Mouse (Mus musculus) liver, embryonic 14.5 days (tissue): ENCODE data around the gene Pex14. TPM values are rescaled to one million over a fixed set of nuclear protein-coding genes. Genes with fewer than 3 reads are reported as not detected.

Experiments used
- ATAC-seq: fragments of 200-750 bp; cut with Nextera tagmentation; 2 replicates; pipeline ENCODE4 v1.8.0; 2017; ENCODE audit warnings: moderate number of reproducible peaks, mild to moderate bottlenecking, moderate library complexity; ENCODE audit not compliant: insufficient read depth
- DNase-seq, 3 experiments: peaks; one replicate each; pipeline ENCODE4 v3.0.0-alpha.2; 2012 to 2013; ENCODE audit warnings: low read depth in 3 of 3, low spot score in 3 of 3
- H3K27ac ChIP-seq: fragments of 300-500 bp; sonication (generic); 2 replicates; pipeline ENCODE4 v1.5.1; 2014; ENCODE audit warnings: moderate library complexity, mild to moderate bottlenecking, control low read depth, inconsistent platforms
- H3K27me3 ChIP-seq: fragments of 300-500 bp; sonication (generic); 2 replicates; pipeline ENCODE4 v1.6.1; 2014; ENCODE audit warnings: mild to moderate bottlenecking, low read length, moderate library complexity; ENCODE audit not compliant: control insufficient read depth, insufficient read depth
- H3K36me3 ChIP-seq: fragments of 300-500 bp; sonication (generic); replicated peaks from 2 replicates; pipeline ENCODE4 v1.6.1; 2014; ENCODE audit warnings: low read depth; ENCODE audit not compliant: control insufficient read depth, insufficient read depth
- H3K4me1 ChIP-seq, 2 experiments: fragments of 200-500 bp in 1 of 2; fragments of 300-500 bp in 1 of 2; sonication (generic) in 1 of 2; replicated peaks; 2 replicates each; pipeline ENCODE4 v1.6.1; 2012 to 2014; ENCODE audit warnings: antibody characterized with exemption in 1 of 2, inconsistent platforms in 1 of 2, low read length in 1 of 2; ENCODE audit not compliant: control insufficient read depth in 2 of 2, insufficient read depth in 2 of 2
- H3K4me2 ChIP-seq: fragments of 300-500 bp; sonication (generic); 2 replicates; pipeline ENCODE4 v1.6.1; 2014; ENCODE audit warnings: low read depth, mild to moderate bottlenecking, control low read depth, moderate library complexity
- H3K4me3 ChIP-seq, 2 experiments: fragments of 200-500 bp in 1 of 2; fragments of 300-500 bp in 1 of 2; sonication (generic) in 1 of 2; 2 replicates each; pipeline ENCODE4 v1.5.1; 2012 to 2014; ENCODE audit warnings: low read depth in 2 of 2, low read length in 2 of 2, mild to moderate bottlenecking in 2 of 2, control low read depth in 1 of 2, inconsistent platforms in 1 of 2, moderate library complexity in 1 of 2; ENCODE audit not compliant: insufficient read depth in 1 of 2
- H3K9ac ChIP-seq: fragments of 300-500 bp; sonication (generic); replicated peaks from 2 replicates; pipeline ENCODE4 v1.6.1; 2014; ENCODE audit warnings: mild to moderate bottlenecking, control low read depth, moderate library complexity
- H3K9me3 ChIP-seq: fragments of 300-500 bp; sonication (generic); 2 replicates; pipeline ENCODE4 v1.6.1; 2016; ENCODE audit warnings: low read length, mixed read lengths; ENCODE audit not compliant: control insufficient read depth
- CTCF ChIP-seq: IDR thresholded peaks from 2 replicates; pipeline ENCODE4 v1.5.1; 2016; ENCODE audit warnings: antibody characterized with exemption, low read depth, control low read depth
- EP300 ChIP-seq: IDR thresholded peaks from 2 replicates; pipeline ENCODE4 v1.6.1; 2016; ENCODE audit warnings: antibody characterized with exemption, low read depth
- WGBS: fragments of 180-500 bp; shearing (Covaris S2); extraction: QIAGEN DNeasy Blood & Tissue Kit; methylation state at CpG from one replicate; pipeline ENCODE4 v1.1.7; 2014; ENCODE audit not compliant: insufficient replicate concordance; 5-methylcytosine and 5-hydroxymethylcytosine counted together
- polyA plus RNA-seq, 2 experiments: library from polyadenylated mRNA; depleted of rRNA in 1 of 2; stranded (reverse) in 1 of 2; unstranded in 1 of 2; fragments of >200 nt; fragmentation: Nextera tagmentation in 1 of 2; extraction: Ambion mirVana in 1 of 2; gene quantifications; 2 replicates each; pipeline versions ENCODE4 v1.2.1 to v1.2.3; 2012 to 2014

Pex14 gene
- polyA plus RNA-seq, 2 experiments = 11.4 to 14.9 TPM

GRCm38 (mm10) chr4:148920610-148921009 lies 179.1 kb downstream of the Pex14 start:
- Histone ChIP-seq H3K4me2 (no peak overlapping the region), H3K9ac (no peak overlapping the region), H3K36me3 (no peaks in the 10 kb centered on the region), H3K27ac (no peak overlapping the region), H3K27me3 (peaks cover 5% of the 10 kb centered on the region), H3K9me3 (no peaks in the 10 kb centered on the region), H3K4me3 (no peak overlapping the region), H3K4me1 (no peaks in the 10 kb centered on the region)
- no peak for ATAC-seq
- no peak for TF ChIP-seq CTCF
- no peak for TF ChIP-seq EP300
- DNase-seq = no peak
- WGBS = 14% methylated on average over 11 of the region's 11 CpGs

DNA sequence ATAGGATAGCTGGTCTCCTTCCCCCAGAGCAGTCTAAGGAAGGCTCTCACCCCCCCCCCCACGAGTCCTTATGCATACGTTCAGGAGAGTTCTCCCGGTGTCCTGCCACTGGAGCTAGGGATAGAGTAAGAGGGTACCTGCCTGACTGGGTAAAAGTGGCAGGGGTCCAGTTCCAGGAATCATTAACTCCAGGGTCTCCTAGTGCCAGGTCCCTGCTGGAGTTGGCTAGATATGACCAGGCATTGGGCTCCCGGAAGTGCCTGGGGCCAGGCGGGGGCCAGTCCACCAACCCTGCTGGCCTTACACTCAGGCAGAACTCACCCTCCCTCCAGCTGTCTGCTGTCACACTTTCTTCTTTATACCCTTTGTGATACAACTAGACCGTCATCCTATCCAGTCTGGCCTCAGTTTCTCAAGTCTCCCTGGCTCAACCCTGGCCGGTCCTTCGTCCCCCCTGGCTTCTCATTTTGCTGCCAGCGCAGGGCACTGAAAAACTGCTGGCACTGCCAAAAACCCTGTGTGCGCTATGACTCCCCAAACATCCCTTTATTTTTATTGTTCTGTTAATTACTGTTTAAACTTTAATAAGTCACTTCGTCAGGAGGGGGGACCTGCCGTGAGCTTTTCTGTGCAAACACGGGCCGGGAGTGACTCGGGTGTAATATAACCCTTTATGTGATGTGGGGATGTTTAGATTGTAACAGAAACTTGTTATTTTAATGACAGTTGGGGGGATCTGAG lies 180.8 kb downstream of the Pex14 start:
- WGBS = 67% methylated on average over 15 of the region's 15 CpGs
- DNase-seq (no peak), ATAC-seq (no peak)
- H3K4me1 ChIP-seq = no peaks in the 10 kb centered on the region
- H3K36me3 ChIP-seq = no peaks in the 10 kb centered on the region
- TF ChIP-seq CTCF = no peak
- no peak for TF ChIP-seq EP300
- no peak overlapping the region for H3K27ac ChIP-seq
- H3K9me3 ChIP-seq = no peaks in the 10 kb centered on the region
- no peak overlapping the region for H3K4me3 ChIP-seq
- no peak overlapping the region for H3K4me2 ChIP-seq
- H3K9ac ChIP-seq = no peak overlapping the region
- peaks cover 5% of the 10 kb centered on the region for H3K27me3 ChIP-seq

GRCm38 (mm10) chr4:148915849-148916248 lies 183.8 kb downstream of the Pex14 start:
- WGBS = 80% methylated on average over 15 of the region's 15 CpGs
- ATAC-seq (no peak), DNase-seq (no peak)
- no peak overlapping the region for H3K4me2 ChIP-seq
- H3K4me3 ChIP-seq = no peak overlapping the region
- TF ChIP-seq EP300 (no peak), CTCF (no peak)
- H3K9ac ChIP-seq = no peak overlapping the region
- H3K27ac ChIP-seq = no peak overlapping the region
- H3K36me3 ChIP-seq = no peaks in the 10 kb centered on the region
- no peaks in the 10 kb centered on the region for H3K4me1 ChIP-seq
- H3K9me3 ChIP-seq = no peaks in the 10 kb centered on the region
- no peaks in the 10 kb centered on the region; the same call in 1 of the 2 replicates for H3K27me3 ChIP-seq

DNA sequence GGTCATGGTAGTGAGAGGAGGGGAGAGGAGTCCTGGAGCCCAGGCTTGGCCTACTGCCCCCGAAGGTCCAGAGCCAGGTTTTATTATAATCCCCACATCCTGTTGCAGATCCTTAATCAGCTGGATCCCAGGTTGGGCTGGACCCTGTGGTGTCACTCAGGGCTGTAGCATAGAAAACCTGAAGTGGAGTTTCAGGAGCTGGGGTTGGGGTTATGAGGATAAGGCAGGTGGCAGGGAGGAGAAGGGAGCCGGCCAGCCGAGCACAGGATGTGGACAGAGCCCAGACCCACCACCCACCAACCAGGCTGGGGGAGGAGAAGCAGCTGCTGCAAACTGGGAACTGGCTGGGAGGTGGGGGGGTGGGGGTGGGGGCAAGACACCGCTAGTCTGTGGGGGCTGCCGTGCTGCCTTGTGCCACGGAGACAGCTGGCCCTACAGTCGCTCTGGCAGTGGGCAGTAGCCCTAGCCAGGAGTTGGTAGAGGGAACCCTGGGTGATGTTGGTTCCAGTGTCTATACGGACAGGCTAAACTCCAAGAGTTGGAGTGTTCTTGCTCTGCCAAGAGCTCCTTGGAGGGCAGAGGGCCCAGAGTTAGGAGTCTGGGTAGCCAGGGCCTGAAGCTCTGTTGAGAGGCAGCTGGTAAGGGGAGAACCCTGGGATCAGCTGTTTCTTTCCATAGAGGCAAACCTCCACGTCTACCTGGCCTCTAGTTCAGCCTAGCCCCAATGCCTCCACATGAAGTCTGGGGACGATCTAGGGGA lies 184.6 kb downstream of the Pex14 start:
- no peak for DNase-seq
- ATAC-seq = 0 out of 2 replicates have a peak, but pooled peaks have one; percentile 8
- TF ChIP-seq CTCF (no peak), EP300 (no peak)

More for the DNA sequence above, 184.6 kb downstream of the Pex14 start:
- Histone ChIP-seq H3K4me1 (no peaks in the 10 kb centered on the region), H3K4me3 (no peak overlapping the region), H3K9ac (no peak overlapping the region), H3K27me3 (no peaks in the 10 kb centered on the region), H3K4me2 (no peak overlapping the region), H3K36me3 (no peaks in the 10 kb centered on the region), H3K9me3 (no peaks in the 10 kb centered on the region), H3K27ac (no peak overlapping the region)
- WGBS = 41% methylated on average over 10 of the region's 10 CpGs
